Mouse (Mus musculus): Measurements from ENCODE around the gene Gpank1. TPM values are rescaled to one million over a fixed set of nuclear protein-coding genes. Genes with fewer than 3 reads are reported as not detected.
A peak's percentile ranks its signal among the peaks of the same experiment; 100 is the strongest.

The Gpank1 gene
- polyA plus RNA-seq, 2 experiments = 10.0 to 12.7 TPM

- no peaks in the 10 kb centered on the region for H3K27me3 ChIP-seq (ENCODE audit: control insufficient read depth, insufficient read depth, low read length)
- ATAC-seq (ENCODE audit: insufficient read depth) (peak; percentile 89), DNase-seq (ENCODE audit: low read depth in 3 of 3, low spot score in 3 of 3) (peak; percentile 74 to 79 (median 78))
- H3K36me3 ChIP-seq (replicated peaks; ENCODE audit: control insufficient read depth, insufficient read depth, low read depth) = peaks cover 13% of the 10 kb centered on the region
- peaks cover 25 to 34% of the 10 kb centered on the region in 2 experiments for H3K4me1 ChIP-seq (replicated peaks; ENCODE audit: control insufficient read depth in 2 of 2, insufficient read depth in 2 of 2, low read length in 1 of 2)
- peak overlapping the region; percentile 53 for H3K9ac ChIP-seq (replicated peaks)
- WGBS (ENCODE audit: insufficient replicate concordance) = 18% methylated on average over 6 of the region's 6 CpGs
- peak overlapping the region; percentile 48 for H3K4me2 ChIP-seq (ENCODE audit: low read depth)
- peak overlapping the region; percentile 67 for H3K27ac ChIP-seq
- TF ChIP-seq EP300 (IDR thresholded peaks at IDR 0.05; ENCODE audit: low read depth) (peak; percentile 91), CTCF (IDR thresholded peaks at IDR 0.05; ENCODE audit: low read depth) (no peak)
- no peak overlapping the region for H3K4me3 ChIP-seq (ENCODE audit: insufficient read depth in 1 of 2, low read depth in 2 of 2, low read length in 2 of 2)
- no peaks in the 10 kb centered on the region for H3K9me3 ChIP-seq (ENCODE audit: control insufficient read depth, low read length)
Measured at GRCm38 (mm10) chr17:35104754-35105153, 16.5 kb upstream of the Gpank1 start.

GRCm38 (mm10) chr17:35105740-35106389 lies 15.4 kb upstream of the Gpank1 start:
- WGBS (ENCODE audit: insufficient replicate concordance) = 21% methylated on average over 13 of the region's 13 CpGs
- Histone ChIP-seq H3K36me3 (replicated peaks; ENCODE audit: control insufficient read depth, insufficient read depth, low read depth) (peaks cover 8% of the 10 kb centered on the region), H3K4me2 (ENCODE audit: low read depth) (peak overlapping the region; percentile 32; the same call in 1 of the 2 replicates), H3K27me3 (ENCODE audit: control insufficient read depth, insufficient read depth, low read length) (no peaks in the 10 kb centered on the region), H3K27ac (peak overlapping the region; percentile 67), H3K9me3 (ENCODE audit: control insufficient read depth, low read length) (no peaks in the 10 kb centered on the region), H3K9ac (replicated peaks) (peak overlapping the region; percentile 6; the same call in 1 of the 2 replicates), H3K4me3 (ENCODE audit: insufficient read depth in 1 of 2, low read depth in 2 of 2, low read length in 2 of 2) (no peak overlapping the region), H3K4me1 (replicated peaks; ENCODE audit: control insufficient read depth in 2 of 2, insufficient read depth in 2 of 2, low read length in 1 of 2) (peaks cover 25 to 34% of the 10 kb centered on the region in 2 experiments)
- ATAC-seq (ENCODE audit: insufficient read depth) = no peak
- peak in 1 of 3 experiments; percentile 40 for DNase-seq (ENCODE audit: low read depth in 3 of 3, low spot score in 3 of 3)
- TF ChIP-seq EP300 (IDR thresholded peaks at IDR 0.05; ENCODE audit: low read depth) (no peak), CTCF (IDR thresholded peaks at IDR 0.05; ENCODE audit: low read depth) (peak; percentile 87)

- WGBS (ENCODE audit: insufficient replicate concordance) = 68% methylated on average over 3 of the region's 3 CpGs
- peaks cover 25 to 34% of the 10 kb centered on the region in 2 experiments for H3K4me1 ChIP-seq (replicated peaks; ENCODE audit: control insufficient read depth in 2 of 2, insufficient read depth in 2 of 2, low read length in 1 of 2)
- no peak overlapping the region for H3K4me2 ChIP-seq (ENCODE audit: low read depth)
- DNase-seq (ENCODE audit: low read depth in 3 of 3, low spot score in 3 of 3) (no peak), ATAC-seq (ENCODE audit: insufficient read depth) (no peak)
- H3K9ac ChIP-seq (replicated peaks) = no peak overlapping the region
- no peak overlapping the region for H3K27ac ChIP-seq
- no peak overlapping the region for H3K4me3 ChIP-seq (ENCODE audit: insufficient read depth in 1 of 2, low read depth in 2 of 2, low read length in 2 of 2)
- H3K27me3 ChIP-seq (ENCODE audit: control insufficient read depth, insufficient read depth, low read length) = no peaks in the 10 kb centered on the region
- H3K9me3 ChIP-seq (ENCODE audit: control insufficient read depth, low read length) = no peaks in the 10 kb centered on the region
- peaks cover 3% of the 10 kb centered on the region for H3K36me3 ChIP-seq (replicated peaks; ENCODE audit: control insufficient read depth, insufficient read depth, low read depth)
- no peak for TF ChIP-seq EP300 (IDR thresholded peaks at IDR 0.05; ENCODE audit: low read depth)
- no peak for TF ChIP-seq CTCF (IDR thresholded peaks at IDR 0.05; ENCODE audit: low read depth)
Measured at GRCm38 (mm10) chr17:35106522-35106921, 14.7 kb upstream of the Gpank1 start.

GRCm38 (mm10) chr17:35108097-35108496 lies 13.2 kb upstream of the Gpank1 start, which contains the start of gene Ly6g5c:
Ly6g5c (plus strand) TSS chr17:35108279.
- H3K27me3 ChIP-seq (ENCODE audit: control insufficient read depth, insufficient read depth, low read length) = no peaks in the 10 kb centered on the region
- 76% methylated on average over 6 of the region's 6 CpGs for WGBS (ENCODE audit: insufficient replicate concordance)
- H3K9me3 ChIP-seq (ENCODE audit: control insufficient read depth, low read length) = no peaks in the 10 kb centered on the region
- H3K27ac ChIP-seq = no peak within 1 kb of the TSS
- no peaks in the 10 kb centered on the region for H3K36me3 ChIP-seq (replicated peaks; ENCODE audit: control insufficient read depth, insufficient read depth, low read depth)
- ATAC-seq (ENCODE audit: insufficient read depth) (no peak), DNase-seq (ENCODE audit: low read depth in 3 of 3, low spot score in 3 of 3) (no peak)
- H3K4me1 ChIP-seq (replicated peaks; ENCODE audit: control insufficient read depth in 2 of 2, insufficient read depth in 2 of 2, low read length in 1 of 2) = peaks cover 25 to 32% of the 10 kb centered on the region in 2 experiments
- no peak for TF ChIP-seq EP300 (IDR thresholded peaks at IDR 0.05; ENCODE audit: low read depth)
- TF ChIP-seq CTCF (IDR thresholded peaks at IDR 0.05; ENCODE audit: low read depth) = no peak
- no peak within 1 kb of the TSS for H3K4me2 ChIP-seq (ENCODE audit: low read depth)
- no peak within 1 kb of the TSS for H3K4me3 ChIP-seq (ENCODE audit: insufficient read depth in 1 of 2, low read depth in 2 of 2, low read length in 2 of 2)
- H3K9ac ChIP-seq (replicated peaks) = no peak within 1 kb of the TSS

GRCm38 (mm10) chr17:35111774-35112173 lies 9.5 kb upstream of the Gpank1 start:
- WGBS (ENCODE audit: insufficient replicate concordance) = 58% methylated on average over 9 of the region's 9 CpGs
- H3K27ac ChIP-seq = no peak overlapping the region
- DNase-seq (ENCODE audit: low read depth in 3 of 3, low spot score in 3 of 3) (no peak), ATAC-seq (ENCODE audit: insufficient read depth) (no peak)
- peaks cover 4% of the 10 kb centered on the region for H3K36me3 ChIP-seq (replicated peaks; ENCODE audit: control insufficient read depth, insufficient read depth, low read depth)
- H3K4me1 ChIP-seq (replicated peaks; ENCODE audit: control insufficient read depth in 2 of 2, insufficient read depth in 2 of 2, low read length in 1 of 2) = no peaks in the 10 kb centered on the region
- H3K4me3 ChIP-seq (ENCODE audit: insufficient read depth in 1 of 2, low read depth in 2 of 2, low read length in 2 of 2) = no peak overlapping the region
- no peaks in the 10 kb centered on the region for H3K9me3 ChIP-seq (ENCODE audit: control insufficient read depth, low read length)
- H3K27me3 ChIP-seq (ENCODE audit: control insufficient read depth, insufficient read depth, low read length) = no peaks in the 10 kb centered on the region
- no peak overlapping the region for H3K4me2 ChIP-seq (ENCODE audit: low read depth)
- no peak overlapping the region for H3K9ac ChIP-seq (replicated peaks)
- no peak for TF ChIP-seq CTCF (IDR thresholded peaks at IDR 0.05; ENCODE audit: low read depth)
- TF ChIP-seq EP300 (IDR thresholded peaks at IDR 0.05; ENCODE audit: low read depth) = no peak
